Mouse (Mus musculus) heart, adult 2 months (tissue): Measurements from ENCODE around the gene Apobec1. TPM values are rescaled to one million over a fixed set of nuclear protein-coding genes. Genes with fewer than 3 reads are reported as not detected.

Experiments
- DNase-seq, 2 experiments: peaks; one replicate each; pipeline ENCODE4 v3.0.0; 2021
- H3K27ac ChIP-seq: fragments of 200-600 bp; 2 replicates; pipeline ENCODE4 v1.8.1; 2022
- H3K27me3 ChIP-seq: fragments of 200-500 bp; 2 replicates; pipeline ENCODE4 v1.6.1; 2012; ENCODE audit warnings: mild to moderate bottlenecking, low read length, inconsistent platforms, mixed read lengths; ENCODE audit not compliant: control insufficient read depth, insufficient read depth
- H3K36me3 ChIP-seq: fragments of 200-500 bp; 2 replicates; pipeline ENCODE4 v1.6.1; 2012; ENCODE audit warnings: low read length, inconsistent platforms; ENCODE audit not compliant: control insufficient read depth, insufficient read depth
- H3K4me1 ChIP-seq: fragments of 200-500 bp; 2 replicates; pipeline ENCODE4 v1.6.1; 2011; ENCODE audit warnings: low read length; ENCODE audit not compliant: control insufficient read depth, insufficient read depth
- H3K4me3 ChIP-seq: fragments of 200-600 bp; 2 replicates; pipeline ENCODE4 v1.8.1; 2022
- H3K79me2 ChIP-seq: fragments of 200-500 bp; replicated peaks from 2 replicates; pipeline ENCODE4 v1.6.1; 2012; ENCODE audit warnings: mild to moderate bottlenecking, inconsistent platforms, low read length, moderate library complexity, mixed read lengths; ENCODE audit not compliant: control insufficient read depth, insufficient read depth
- H3K9ac ChIP-seq: fragments of 200-500 bp; 2 replicates; pipeline ENCODE4 v1.6.1; 2012; ENCODE audit warnings: low read depth, mild to moderate bottlenecking, control low read depth, inconsistent platforms, low read length, mixed read lengths
- CTCF ChIP-seq: fragments of 200-600 bp; IDR thresholded peaks from 2 replicates; pipeline ENCODE4 v1.8.1; 2022; ENCODE audit warnings: antibody characterized with exemption, mild to moderate bottlenecking, moderate library complexity
- EP300 ChIP-seq: fragments of 200-500 bp; IDR thresholded peaks from 2 replicates; pipeline ENCODE4 v1.6.1; 2011; ENCODE audit warnings: low read depth, low read length, control low read depth; ENCODE audit not compliant: insufficient read depth
- POLR2A ChIP-seq: fragments of 200-500 bp; IDR thresholded peaks from 2 replicates; pipeline ENCODE4 v1.6.1; 2011; ENCODE audit warnings: mild to moderate bottlenecking, low read depth, low read length, control low read depth; ENCODE audit not compliant: insufficient read depth
- WGBS: fragments of 180-500 bp; shearing (Covaris S2); methylation state at CpG from one replicate; pipeline ENCODE4 v1.1.7; 2018; 5-methylcytosine and 5-hydroxymethylcytosine counted together
- intact Hi-C: fragments of 180-260 bp; cut with DNase I; formaldehyde crosslinking; loops from one replicate; pipeline ENCODE4 v1.15.1; 2025
- polyA plus RNA-seq: library from polyadenylated mRNA; depleted of rRNA; stranded (reverse); fragments of >200 nt; gene quantifications from 2 replicates; pipeline ENCODE4 v1.2.3, GENCODE M21; 2012
- total RNA-seq, 2 experiments: library from RNA; stranded (reverse); gene quantifications; 2 replicates each; pipeline ENCODE4 v1.2.3; 2021

Apobec1 gene
- total and polyA plus RNA-seq, 3 experiments, result 4.8 to 9.8 (median 6.1) TPM

DNA sequence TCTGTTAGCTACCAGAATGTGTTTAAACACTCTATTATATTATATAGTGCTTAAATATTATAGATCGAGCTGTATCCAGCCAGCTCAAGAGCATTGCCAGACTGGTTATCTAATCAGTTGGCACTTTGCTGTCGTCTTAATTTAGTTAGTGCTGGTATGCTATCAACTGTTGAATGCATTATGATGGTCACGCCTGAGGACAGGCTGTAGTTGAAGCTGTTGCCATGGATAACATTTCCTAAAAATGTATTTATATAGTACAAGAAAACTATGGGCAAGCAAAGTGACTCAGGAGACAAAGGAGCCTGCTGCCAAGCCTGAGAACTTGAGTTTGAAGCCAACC, 30.7 kb downstream of the Apobec1 start:
- DNase-seq, result no peak
- intact Hi-C loops, result no loop called here
- Histone ChIP-seq H3K9ac (no peak overlapping the region), H3K27me3 (0 out of 2 replicates have a peak, but pooled peaks cover 2% of the 10 kb centered on the region), H3K36me3 (no peaks in the 10 kb centered on the region), H3K4me1 (no peaks in the 10 kb centered on the region; the same call in 1 of the 2 replicates), H3K27ac (no peak overlapping the region), H3K4me3 (no peak overlapping the region), H3K79me2 (no peaks in the 10 kb centered on the region)
- TF ChIP-seq EP300 (no peak), POLR2A (no peak), CTCF (no peak)
- WGBS, result 31% methylated on average over 3 of the region's 3 CpGs

DNA sequence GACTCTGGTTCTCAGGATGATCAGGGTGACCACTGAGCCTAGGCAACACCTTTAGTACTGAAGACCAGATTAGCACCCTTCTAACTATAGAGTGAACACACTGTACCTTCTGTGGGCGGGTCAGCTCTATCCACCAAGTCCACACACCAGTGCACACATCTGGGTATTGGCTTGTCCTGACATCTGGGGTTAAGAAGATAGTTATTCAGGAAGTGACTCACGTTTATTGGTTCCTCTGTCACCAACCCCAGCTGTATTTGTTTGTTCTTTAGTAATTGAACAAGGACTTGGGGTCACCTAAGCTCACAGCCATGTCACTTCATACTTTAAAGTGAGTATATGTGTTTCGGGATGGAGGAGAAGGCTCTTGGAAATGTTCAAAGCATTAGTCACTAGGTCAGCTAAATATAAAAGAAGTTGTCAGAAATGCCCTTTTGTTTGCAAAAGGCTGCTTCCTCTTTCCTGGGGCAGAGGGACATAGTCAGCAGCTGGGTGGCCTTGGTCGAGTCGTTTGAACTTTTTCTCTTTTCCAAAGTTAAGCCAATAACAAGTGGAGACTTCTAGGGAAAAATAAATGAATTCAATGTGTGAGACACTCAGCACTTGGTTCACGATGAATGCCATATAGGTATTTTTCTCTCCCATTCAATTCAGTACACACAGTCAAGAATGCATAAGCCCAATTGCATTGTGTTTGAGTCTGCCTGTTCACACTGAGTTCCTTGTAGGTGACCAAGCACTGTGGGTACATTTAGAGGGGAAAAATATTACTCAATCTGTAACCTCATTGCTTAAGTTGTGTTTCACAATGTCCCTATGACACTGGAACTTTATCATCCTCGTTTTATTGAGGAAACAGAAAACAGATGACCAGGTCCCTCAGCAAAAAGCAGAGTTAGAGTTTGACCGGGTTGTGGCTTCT, 31.3 kb downstream of the Apobec1 start:
- no peak overlapping the region for H3K27ac ChIP-seq
- no peaks in the 10 kb centered on the region for H3K79me2 ChIP-seq
- no peaks in the 10 kb centered on the region for H3K36me3 ChIP-seq
- H3K9ac ChIP-seq, result no peak overlapping the region
- no peak overlapping the region for H3K4me3 ChIP-seq
- TF ChIP-seq CTCF (no peak), POLR2A (no peak), EP300 (no peak)
- no peak for DNase-seq
- H3K4me1 ChIP-seq, result no peaks in the 10 kb centered on the region; the same call in 1 of the 2 replicates
- intact Hi-C loops, result no loop called here
- 47% methylated on average over 8 of the region's 8 CpGs for WGBS
- 0 out of 2 replicates have a peak, but pooled peaks cover 2% of the 10 kb centered on the region for H3K27me3 ChIP-seq

DNA sequence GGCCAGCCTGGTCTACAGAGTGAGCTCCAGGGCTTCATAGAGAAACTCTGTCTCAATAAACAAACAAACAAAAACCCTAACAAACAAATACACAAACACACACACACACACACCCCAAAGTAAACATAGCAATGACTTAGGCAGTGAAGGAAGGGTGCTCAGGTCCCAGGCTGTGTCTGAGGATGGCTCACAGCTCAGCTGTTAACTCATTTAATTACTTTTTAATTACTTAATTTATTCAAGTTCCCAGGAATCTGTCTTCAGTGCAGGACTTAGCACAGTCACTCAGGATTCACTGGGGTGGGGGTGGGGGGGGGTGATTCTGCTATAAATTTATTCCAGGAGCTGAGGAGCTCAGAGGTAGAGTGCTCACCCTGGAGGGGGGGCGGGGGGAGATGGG, 32.5 kb downstream of the Apobec1 start:
- no peak for DNase-seq
- TF ChIP-seq CTCF (no peak), POLR2A (no peak), EP300 (no peak)
- Histone ChIP-seq H3K27ac (no peak overlapping the region), H3K4me1 (no peaks in the 10 kb centered on the region; the same call in 1 of the 2 replicates), H3K36me3 (no peaks in the 10 kb centered on the region), H3K4me3 (no peak overlapping the region), H3K9ac (no peak overlapping the region), H3K79me2 (no peaks in the 10 kb centered on the region), H3K27me3 (0 out of 2 replicates have a peak, but pooled peaks cover 2% of the 10 kb centered on the region)
- WGBS, result 69% methylated on average over 1 of the region's 1 CpGs
- intact Hi-C loops, result no loop called here

DNA sequence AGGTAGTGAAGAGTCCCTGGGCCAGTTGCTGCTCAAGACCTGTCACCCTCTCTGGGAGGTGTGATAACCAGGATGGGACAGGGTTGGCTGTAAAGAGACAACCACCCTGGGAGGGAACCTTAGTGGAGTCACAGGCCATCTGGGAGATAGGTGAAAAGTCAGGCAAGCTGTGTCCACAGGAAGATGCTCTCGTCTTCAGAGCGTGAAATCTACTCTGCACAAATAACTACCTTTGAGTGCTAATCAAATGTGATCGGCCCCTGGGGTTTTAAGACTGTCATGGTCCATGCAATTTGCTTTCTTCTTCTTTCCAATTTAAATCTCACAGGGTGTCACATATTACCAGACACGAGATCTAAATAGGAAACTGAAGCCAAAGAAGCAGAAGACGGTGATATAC, 33.1 kb downstream of the Apobec1 start:
- Histone ChIP-seq H3K4me3 (no peak overlapping the region), H3K27ac (no peak overlapping the region), H3K79me2 (no peaks in the 10 kb centered on the region), H3K27me3 (0 out of 2 replicates have a peak, but pooled peaks cover 2% of the 10 kb centered on the region), H3K9ac (no peak overlapping the region), H3K36me3 (no peaks in the 10 kb centered on the region), H3K4me1 (no peaks in the 10 kb centered on the region; the same call in 1 of the 2 replicates)
- intact Hi-C loops, result no loop called here
- DNase-seq, result no peak
- 59% methylated on average over 5 of the region's 5 CpGs for WGBS
- TF ChIP-seq EP300, result no peak
- TF ChIP-seq CTCF, result no peak
- TF ChIP-seq POLR2A, result no peak

DNA sequence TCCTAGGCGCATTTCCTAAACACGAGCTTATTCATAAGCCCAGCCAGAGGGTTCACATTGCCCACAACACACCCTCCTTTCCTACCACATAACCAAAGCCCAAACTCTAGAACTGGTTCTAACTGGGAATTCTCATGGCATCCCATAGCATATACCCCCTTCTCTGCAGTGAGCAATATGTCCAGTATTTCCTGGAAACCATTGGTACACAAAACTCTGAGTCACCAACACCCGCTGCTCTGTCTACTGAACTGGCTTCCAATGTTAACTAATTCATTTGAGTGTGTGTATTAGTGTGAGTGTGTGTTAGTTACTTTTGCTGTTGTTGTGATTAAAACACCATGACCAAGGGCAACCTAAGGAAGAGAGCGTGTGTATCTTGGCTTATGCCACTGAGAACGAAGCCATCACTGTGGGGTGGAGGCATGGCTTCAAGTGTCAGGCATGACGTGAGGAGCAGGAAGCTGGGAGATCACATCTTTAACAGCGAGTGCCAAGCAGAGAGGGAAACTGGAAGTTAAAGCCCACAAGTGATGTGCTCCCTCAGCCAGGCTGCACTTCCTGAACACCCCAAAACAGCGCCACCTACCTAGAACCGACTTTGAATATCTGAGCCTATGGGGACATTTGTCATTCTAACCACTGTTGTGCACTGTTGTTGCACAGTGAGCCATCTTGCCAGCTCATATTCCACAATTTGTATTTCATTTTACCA, 37.0 kb downstream of the Apobec1 start:
- Histone ChIP-seq H3K79me2 (no peaks in the 10 kb centered on the region), H3K9ac (no peak overlapping the region), H3K4me1 (no peaks in the 10 kb centered on the region), H3K27me3 (no peaks in the 10 kb centered on the region), H3K27ac (no peak overlapping the region), H3K4me3 (no peak overlapping the region), H3K36me3 (no peaks in the 10 kb centered on the region)
- WGBS, result 75% methylated on average over 9 of the region's 9 CpGs
- no peak for DNase-seq
- no peak for TF ChIP-seq EP300
- intact Hi-C loops, result no loop called here

DNA sequence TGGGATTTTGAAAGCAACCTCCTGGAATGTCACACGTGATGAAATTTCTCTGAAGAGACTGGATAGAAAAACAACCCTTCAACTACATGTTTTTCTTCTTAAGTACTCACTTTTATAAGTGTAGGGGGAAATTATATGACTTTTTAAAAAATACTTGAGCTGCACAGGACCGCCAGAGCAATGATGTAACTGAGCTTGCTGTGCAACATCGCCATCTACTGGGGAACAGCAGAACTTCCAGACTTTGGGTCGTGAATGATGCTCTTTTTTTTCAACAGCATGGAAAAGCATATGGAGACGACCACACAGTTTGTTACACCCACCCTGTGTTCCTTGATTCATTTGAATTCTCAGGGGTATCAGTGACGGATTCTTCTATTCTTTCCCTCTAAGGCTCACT, 39.8 kb downstream of the Apobec1 start:
- no peak overlapping the region for H3K4me3 ChIP-seq
- intact Hi-C loops, result loop anchor here (1.0 to 5.0 kb wide), 2 partner anchors 160 to 225 kb away; no protein-coding TSS in a partner anchor
- no peaks in the 10 kb centered on the region for H3K4me1 ChIP-seq
- peak; percentile 38 to 58 for DNase-seq
- no peak overlapping the region for H3K27ac ChIP-seq
- no peaks in the 10 kb centered on the region for H3K27me3 ChIP-seq
- no peaks in the 10 kb centered on the region for H3K79me2 ChIP-seq
- WGBS, result 2% methylated on average over 6 of the region's 6 CpGs
- H3K36me3 ChIP-seq, result no peaks in the 10 kb centered on the region
- H3K9ac ChIP-seq, result no peak overlapping the region
- TF ChIP-seq CTCF (peak; percentile 97), EP300 (0 out of 2 replicates have a peak, but pooled peaks have one; percentile 42), POLR2A (no peak)
